Mouse (Mus musculus) gastrocnemius, adult 18-20 months (tissue): ENCODE data around the gene Acvr1b. TPM values are rescaled to one million over a fixed set of nuclear protein-coding genes. Genes with fewer than 3 reads are reported as not detected.

Source experiments
- DNase-seq: peaks from one replicate; pipeline ENCODE4 v3.0.0; 2021; ENCODE audit warnings: low spot score
- total RNA-seq, 2 experiments: library from RNA; stranded (reverse); gene quantifications; 2 replicates each; pipeline ENCODE4 v1.2.3; 2021

The Acvr1b gene
- total RNA-seq, 2 experiments from 2014 or later = 26.0 to 48.0 TPM

GRCm38 (mm10) chr15:101175131-101175460 is 1.2 kb downstream of the Acvr1b start:
- DNase-seq = no peak

GRCm38 (mm10) chr15:101175613-101176283 is 1.9 kb downstream of the Acvr1b start:
- peak; percentile 35 for DNase-seq

GRCm38 (mm10) chr15:101176284-101176680 is 2.4 kb downstream of the Acvr1b start:
- no peak for DNase-seq

GRCm38 (mm10) chr15:101176795-101177691 is 3.2 kb downstream of the Acvr1b start:
- no peak for DNase-seq

- no peak for DNase-seq
Observed at GRCm38 (mm10) chr15:101180363-101181105, 6.7 kb downstream of the Acvr1b start.

GRCm38 (mm10) chr15:101181106-101181466 is 7.2 kb downstream of the Acvr1b start:
- DNase-seq = no peak

GRCm38 (mm10) chr15:101181500-101181899 is 7.6 kb downstream of the Acvr1b start:
- DNase-seq = no peak

GRCm38 (mm10) chr15:101182676-101183075 is 8.8 kb downstream of the Acvr1b start:
- no peak for DNase-seq

GRCm38 (mm10) chr15:101184300-101184699 is 10.4 kb downstream of the Acvr1b start:
- no peak for DNase-seq

GRCm38 (mm10) chr15:101185549-101185948 is 11.7 kb downstream of the Acvr1b start:
- no peak for DNase-seq

GRCm38 (mm10) chr15:101187907-101188306 is 14.0 kb downstream of the Acvr1b start:
- no peak for DNase-seq

GRCm38 (mm10) chr15:101189981-101190761 is 16.3 kb downstream of the Acvr1b start:
- no peak for DNase-seq

- DNase-seq = no peak
Observed at GRCm38 (mm10) chr15:101190762-101191150, 16.9 kb downstream of the Acvr1b start.

GRCm38 (mm10) chr15:101191459-101192259 is 17.8 kb downstream of the Acvr1b start:
- DNase-seq = peak; percentile 72

GRCm38 (mm10) chr15:101192260-101192640 is 18.4 kb downstream of the Acvr1b start:
- DNase-seq = no peak

- no peak for DNase-seq
Observed at GRCm38 (mm10) chr15:101192651-101193050, 18.8 kb downstream of the Acvr1b start.

- DNase-seq = no peak
Observed at GRCm38 (mm10) chr15:101193971-101194370, 20.1 kb downstream of the Acvr1b start.

- DNase-seq = no peak
Observed at GRCm38 (mm10) chr15:101194951-101195823, 21.3 kb downstream of the Acvr1b start.

- no peak for DNase-seq
Observed at GRCm38 (mm10) chr15:101196079-101196795, 22.4 kb downstream of the Acvr1b start.
